Mouse (Mus musculus): ENCODE measurements around the gene Sptb. TPM values are rescaled to one million over a fixed set of nuclear protein-coding genes. Genes with fewer than 3 reads are reported as not detected.

The Sptb gene
- total and polyA plus RNA-seq, 3 experiments, result 17.9 to 85.1 (median 35.4) TPM

GRCm38 (mm10) chr12:76582139-76582538 is 128.2 kb downstream of the Sptb start:
- Histone ChIP-seq H3K27me3 (ENCODE audit: control insufficient read depth in 1 of 2, insufficient read depth in 2 of 2, low read length in 2 of 2) (no peaks in the 10 kb centered on the region), H3K9ac (ENCODE audit: control insufficient read depth, low read depth, low read length, poor library complexity, severe bottlenecking) (no peak overlapping the region)
- TF ChIP-seq ZKSCAN1 (IDR thresholded peaks at IDR 0.05; ENCODE audit: low read depth, low read length) (no peak), NELFE (IDR thresholded peaks at IDR 0.05; ENCODE audit: low read depth, low read length) (no peak), USF1 (IDR thresholded peaks at IDR 0.05; ENCODE audit: low read depth, low read length) (no peak), ZC3H11A (IDR thresholded peaks at IDR 0.05; ENCODE audit: low read depth, low read length) (no peak), TBP (IDR thresholded peaks at IDR 0.05; ENCODE audit: low read depth, low read length) (no peak), NRF1 (IDR thresholded peaks at IDR 0.05; ENCODE audit: insufficient read depth, low read depth, low read length, poor library complexity, severe bottlenecking) (no peak), POLR2AphosphoS5 (IDR thresholded peaks at IDR 0.05; ENCODE audit: borderline replicate concordance, low read depth, low read length) (no peak), MEF2A (IDR thresholded peaks at IDR 0.05; ENCODE audit: extremely low read depth, insufficient replicate concordance, low read depth, low read length, poor library complexity, severe bottlenecking) (no peak), ZNF384 (IDR thresholded peaks at IDR 0.05; ENCODE audit: low read depth, low read length) (no peak), MAX (IDR thresholded peaks at IDR 0.05; ENCODE audit: low read length) (no peak), MXI1 (IDR thresholded peaks at IDR 0.05; ENCODE audit: low read depth, low read length) (no peak), MAZ (IDR thresholded peaks at IDR 0.05; ENCODE audit: low read depth, low read length) (no peak), KAT2A (conservative IDR thresholded peaks at IDR 0.05; ENCODE audit: low read depth, low read length) (no peak), MYB (IDR thresholded peaks at IDR 0.05; ENCODE audit: low read depth, low read length) (no peak), SMC3 (IDR thresholded peaks at IDR 0.05; ENCODE audit: low read depth, low read length) (no peak)

DNA sequence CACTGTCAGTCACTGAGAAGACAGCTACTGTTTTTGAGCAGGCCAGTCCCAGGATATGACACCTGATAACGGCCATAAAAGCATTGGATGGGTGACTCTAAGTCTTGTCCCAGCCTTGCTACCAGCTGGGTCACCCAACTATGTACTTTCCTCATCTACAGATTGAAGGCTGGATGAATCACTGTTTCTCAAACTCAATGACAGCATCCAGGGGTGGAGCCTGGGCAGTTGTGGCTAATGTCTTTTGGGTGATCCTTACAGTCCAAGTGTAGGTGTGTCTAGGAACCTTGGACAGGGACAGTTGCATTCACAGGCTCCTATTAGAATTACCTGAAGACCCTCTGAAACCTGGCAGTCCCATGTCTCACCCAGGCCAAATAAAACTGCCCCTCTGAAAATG is 130.5 kb downstream of the Sptb start:
- no peaks in the 10 kb centered on the region for H3K79me2 ChIP-seq (ENCODE audit: control insufficient read depth, insufficient read depth, low read length, poor library complexity)
- H3K27ac ChIP-seq (ENCODE audit: control insufficient read depth, low read depth, low read length), result no peak overlapping the region
- H3K27me3 ChIP-seq (ENCODE audit: control insufficient read depth in 1 of 2, insufficient read depth in 2 of 2, low read length in 2 of 2), result no peaks in the 10 kb centered on the region
- peaks cover 0 to 12% of the 10 kb centered on the region in 2 experiments; a peak in 2 of 4 replicates for H3K36me3 ChIP-seq (ENCODE audit: control insufficient read depth in 1 of 2, insufficient read depth in 2 of 2, low read length in 2 of 2)
- H3K9ac ChIP-seq (ENCODE audit: control insufficient read depth, low read depth, low read length, poor library complexity, severe bottlenecking), result no peak overlapping the region
- TF ChIP-seq HCFC1 (IDR thresholded peaks at IDR 0.05; ENCODE audit: low read depth, low read length) (no peak), ZMIZ1 (IDR thresholded peaks at IDR 0.05; ENCODE audit: low read depth, low read length) (no peak), MYB (IDR thresholded peaks at IDR 0.05; ENCODE audit: low read depth, low read length) (no peak), CHD1 (IDR thresholded peaks at IDR 0.05; ENCODE audit: low read depth, low read length) (no peak), USF1 (IDR thresholded peaks at IDR 0.05; ENCODE audit: low read depth, low read length) (no peak), USF2 (IDR thresholded peaks at IDR 0.05; ENCODE audit: borderline replicate concordance in 1 of 2, insufficient read depth in 1 of 2, low read depth in 1 of 2, low read length in 2 of 2) (no peak), RCOR1 (IDR thresholded peaks at IDR 0.05; ENCODE audit: low read depth, low read length) (no peak), POLR2A (IDR thresholded peaks at IDR 0.05; ENCODE audit: control insufficient read depth in 1 of 2, insufficient read depth in 1 of 2, low read depth in 1 of 2, low read length in 2 of 2, poor library complexity in 1 of 2) (no peak), GATA1 (IDR thresholded peaks at IDR 0.05; ENCODE audit: low read depth, low read length) (no peak), E2F4 (IDR thresholded peaks at IDR 0.05; ENCODE audit: borderline replicate concordance, low read depth, low read length) (no peak), ZC3H11A (IDR thresholded peaks at IDR 0.05; ENCODE audit: low read depth, low read length) (no peak), MEF2A (IDR thresholded peaks at IDR 0.05; ENCODE audit: extremely low read depth, insufficient replicate concordance, low read depth, low read length, poor library complexity, severe bottlenecking) (no peak), TAL1 (IDR thresholded peaks at IDR 0.05; ENCODE audit: low read length) (no peak), GABPA (IDR thresholded peaks at IDR 0.05; ENCODE audit: low read depth, low read length) (no peak)
- peaks cover 0 to 31% of the 10 kb centered on the region in 2 experiments; a peak in 2 of 4 replicates for H3K4me1 ChIP-seq (ENCODE audit: control insufficient read depth in 1 of 2, insufficient read depth in 2 of 2, low read length in 2 of 2)
- no peaks in the 10 kb centered on the region for H3K9me3 ChIP-seq (replicated peaks; ENCODE audit: insufficient read depth, low read length)
- no peak for DNase-seq (ENCODE audit: low read depth, low spot score)
- H3K4me3 ChIP-seq (ENCODE audit: control insufficient read depth in 1 of 2, insufficient read depth in 1 of 2, low read depth in 2 of 2, low read length in 2 of 2), result no peak overlapping the region

More at GRCm38 (mm10) chr12:76582139-76582538, 128.2 kb downstream of the Sptb start:
- peaks cover 0 to 2% of the 10 kb centered on the region in 2 experiments; a peak in 1 of 4 replicates for H3K36me3 ChIP-seq (ENCODE audit: control insufficient read depth in 1 of 2, insufficient read depth in 2 of 2, low read length in 2 of 2)
- H3K4me1 ChIP-seq (ENCODE audit: control insufficient read depth in 1 of 2, insufficient read depth in 2 of 2, low read length in 2 of 2), result peaks cover 0 to 22% of the 10 kb centered on the region in 2 experiments; a peak in 2 of 4 replicates
- H3K9me3 ChIP-seq (replicated peaks; ENCODE audit: insufficient read depth, low read length), result no peaks in the 10 kb centered on the region
- DNase-seq (ENCODE audit: low read depth, low spot score), result no peak
- H3K4me3 ChIP-seq (ENCODE audit: control insufficient read depth in 1 of 2, insufficient read depth in 1 of 2, low read depth in 2 of 2, low read length in 2 of 2), result no peak overlapping the region
- no peaks in the 10 kb centered on the region for H3K79me2 ChIP-seq (ENCODE audit: control insufficient read depth, insufficient read depth, low read length, poor library complexity)
- H3K27ac ChIP-seq (ENCODE audit: control insufficient read depth, low read depth, low read length), result no peak overlapping the region

Measured in MEL (cell line).